Mouse (Mus musculus) heart, adult 2 months (tissue): ENCODE measurements around the gene Frmd5. TPM values are rescaled to one million over a fixed set of nuclear protein-coding genes. Genes with fewer than 3 reads are reported as not detected.

Experiments used
- DNase-seq, 2 experiments: peaks; one replicate each; pipeline ENCODE4 v3.0.0; 2021
- H3K27ac ChIP-seq: fragments of 200-600 bp; 2 replicates; pipeline ENCODE4 v1.8.1; 2022
- H3K27me3 ChIP-seq: fragments of 200-500 bp; 2 replicates; pipeline ENCODE4 v1.6.1; 2012; ENCODE audit warnings: mild to moderate bottlenecking, low read length, inconsistent platforms, mixed read lengths; ENCODE audit not compliant: control insufficient read depth, insufficient read depth
- H3K36me3 ChIP-seq: fragments of 200-500 bp; 2 replicates; pipeline ENCODE4 v1.6.1; 2012; ENCODE audit warnings: low read length, inconsistent platforms; ENCODE audit not compliant: control insufficient read depth, insufficient read depth
- H3K4me1 ChIP-seq: fragments of 200-500 bp; 2 replicates; pipeline ENCODE4 v1.6.1; 2011; ENCODE audit warnings: low read length; ENCODE audit not compliant: control insufficient read depth, insufficient read depth
- H3K4me3 ChIP-seq: fragments of 200-600 bp; 2 replicates; pipeline ENCODE4 v1.8.1; 2022
- H3K79me2 ChIP-seq: fragments of 200-500 bp; replicated peaks from 2 replicates; pipeline ENCODE4 v1.6.1; 2012; ENCODE audit warnings: mild to moderate bottlenecking, inconsistent platforms, low read length, moderate library complexity, mixed read lengths; ENCODE audit not compliant: control insufficient read depth, insufficient read depth
- H3K9ac ChIP-seq: fragments of 200-500 bp; 2 replicates; pipeline ENCODE4 v1.6.1; 2012; ENCODE audit warnings: low read depth, mild to moderate bottlenecking, control low read depth, inconsistent platforms, low read length, mixed read lengths
- CTCF ChIP-seq: fragments of 200-600 bp; IDR thresholded peaks from 2 replicates; pipeline ENCODE4 v1.8.1; 2022; ENCODE audit warnings: antibody characterized with exemption, mild to moderate bottlenecking, moderate library complexity
- EP300 ChIP-seq: fragments of 200-500 bp; IDR thresholded peaks from 2 replicates; pipeline ENCODE4 v1.6.1; 2011; ENCODE audit warnings: low read depth, low read length, control low read depth; ENCODE audit not compliant: insufficient read depth
- POLR2A ChIP-seq: fragments of 200-500 bp; IDR thresholded peaks from 2 replicates; pipeline ENCODE4 v1.6.1; 2011; ENCODE audit warnings: mild to moderate bottlenecking, low read depth, low read length, control low read depth; ENCODE audit not compliant: insufficient read depth
- WGBS: fragments of 180-500 bp; shearing (Covaris S2); methylation state at CpG from one replicate; pipeline ENCODE4 v1.1.7; 2018; 5-methylcytosine and 5-hydroxymethylcytosine counted together
- intact Hi-C: fragments of 180-260 bp; cut with DNase I; formaldehyde crosslinking; loops from one replicate; pipeline ENCODE4 v1.15.1; 2025
- polyA plus RNA-seq: library from polyadenylated mRNA; depleted of rRNA; stranded (reverse); fragments of >200 nt; gene quantifications from 2 replicates; pipeline ENCODE4 v1.2.3, GENCODE M21; 2012
- total RNA-seq, 2 experiments: library from RNA; stranded (reverse); gene quantifications; 2 replicates each; pipeline ENCODE4 v1.2.3; 2021

Gene Frmd5
- total and polyA plus RNA-seq, 3 experiments = 124 to 245 (median 197) TPM

GRCm38 (mm10) chr2:121760646-121761045 is 46.2 kb downstream of the Frmd5 start:
- intact Hi-C loops = no loop called here
- H3K27me3 ChIP-seq = no peaks in the 10 kb centered on the region
- H3K27ac ChIP-seq = no peak overlapping the region
- 80% methylated on average over 9 of the region's 9 CpGs for WGBS
- no peaks in the 10 kb centered on the region for H3K4me1 ChIP-seq
- no peak for TF ChIP-seq POLR2A
- TF ChIP-seq EP300 = no peak
- no peak for TF ChIP-seq CTCF
- DNase-seq = peak in 1 of 2 experiments; percentile 11
- no peak overlapping the region for H3K9ac ChIP-seq
- H3K79me2 ChIP-seq = no peaks in the 10 kb centered on the region
- no peaks in the 10 kb centered on the region for H3K36me3 ChIP-seq
- no peak overlapping the region for H3K4me3 ChIP-seq

- no peak overlapping the region for H3K27ac ChIP-seq
- no peaks in the 10 kb centered on the region for H3K79me2 ChIP-seq
- H3K4me3 ChIP-seq = no peak overlapping the region
- TF ChIP-seq EP300 (no peak), POLR2A (no peak), CTCF (no peak)
- no peak overlapping the region for H3K9ac ChIP-seq
- DNase-seq = no peak
- H3K4me1 ChIP-seq = no peaks in the 10 kb centered on the region
- intact Hi-C loops = no loop called here
- 75% methylated on average over 8 of the region's 8 CpGs for WGBS
- no peaks in the 10 kb centered on the region for H3K27me3 ChIP-seq
- no peaks in the 10 kb centered on the region for H3K36me3 ChIP-seq
These were observed 48.6 kb downstream of the Frmd5 start for GRCm38 (mm10) chr2:121758258-121758657.

GRCm38 (mm10) chr2:121756336-121756735 is 50.6 kb downstream of the Frmd5 start:
- Histone ChIP-seq H3K4me3 (no peak overlapping the region), H3K9ac (no peak overlapping the region), H3K79me2 (no peaks in the 10 kb centered on the region), H3K27ac (no peak overlapping the region), H3K27me3 (no peaks in the 10 kb centered on the region), H3K36me3 (no peaks in the 10 kb centered on the region), H3K4me1 (no peaks in the 10 kb centered on the region)
- WGBS = 94% methylated on average over 1 of the region's 1 CpGs
- TF ChIP-seq POLR2A (no peak), CTCF (no peak), EP300 (no peak)
- DNase-seq = no peak
- intact Hi-C loops = no loop called here

- no peaks in the 10 kb centered on the region for H3K79me2 ChIP-seq
- H3K27me3 ChIP-seq = no peaks in the 10 kb centered on the region
- H3K4me1 ChIP-seq = no peaks in the 10 kb centered on the region
- no peak overlapping the region for H3K27ac ChIP-seq
- 52% methylated on average over 6 of the region's 6 CpGs for WGBS
- intact Hi-C loops = no loop called here
- H3K9ac ChIP-seq = no peak overlapping the region
- no peak for DNase-seq
- TF ChIP-seq EP300 = no peak
- TF ChIP-seq CTCF = no peak
- no peak for TF ChIP-seq POLR2A
- no peak overlapping the region for H3K4me3 ChIP-seq
- H3K36me3 ChIP-seq = no peaks in the 10 kb centered on the region
These were observed 51.8 kb downstream of the Frmd5 start for GRCm38 (mm10) chr2:121755056-121755455.

- DNase-seq = no peak
- no peaks in the 10 kb centered on the region for H3K36me3 ChIP-seq
- H3K9ac ChIP-seq = no peak overlapping the region
- H3K4me1 ChIP-seq = no peaks in the 10 kb centered on the region
- H3K4me3 ChIP-seq = no peak overlapping the region
- no peak overlapping the region for H3K27ac ChIP-seq
- 69% methylated on average over 6 of the region's 6 CpGs for WGBS
- TF ChIP-seq POLR2A (no peak), EP300 (no peak), CTCF (no peak)
- no peaks in the 10 kb centered on the region for H3K79me2 ChIP-seq
- intact Hi-C loops = no loop called here
- H3K27me3 ChIP-seq = no peaks in the 10 kb centered on the region
These were observed 56.8 kb downstream of the Frmd5 start for GRCm38 (mm10) chr2:121750121-121750520.

GRCm38 (mm10) chr2:121741151-121741550 is 65.7 kb downstream of the Frmd5 start:
- H3K36me3 ChIP-seq = no peaks in the 10 kb centered on the region
- intact Hi-C loops = no loop called here
- H3K27me3 ChIP-seq = no peaks in the 10 kb centered on the region
- H3K27ac ChIP-seq = no peak overlapping the region
- DNase-seq = no peak
- no peaks in the 10 kb centered on the region for H3K4me1 ChIP-seq
- H3K4me3 ChIP-seq = no peak overlapping the region
- TF ChIP-seq CTCF (no peak), POLR2A (no peak), EP300 (no peak)
- 89% methylated on average over 2 of the region's 2 CpGs for WGBS
- H3K79me2 ChIP-seq = no peaks in the 10 kb centered on the region
- H3K9ac ChIP-seq = no peak overlapping the region

- Histone ChIP-seq H3K27ac (no peak overlapping the region), H3K4me3 (no peak overlapping the region), H3K4me1 (no peaks in the 10 kb centered on the region), H3K79me2 (no peaks in the 10 kb centered on the region), H3K36me3 (no peaks in the 10 kb centered on the region), H3K9ac (no peak overlapping the region), H3K27me3 (no peaks in the 10 kb centered on the region)
- intact Hi-C loops = no loop called here
- TF ChIP-seq EP300 (no peak), POLR2A (no peak), CTCF (no peak)
- DNase-seq = no peak
- 81% methylated on average over 4 of the region's 4 CpGs for WGBS
These were observed 67.5 kb downstream of the Frmd5 start for GRCm38 (mm10) chr2:121739410-121739809.
